Mouse (Mus musculus): ENCODE results near the gene Sh2d5.

DNA sequence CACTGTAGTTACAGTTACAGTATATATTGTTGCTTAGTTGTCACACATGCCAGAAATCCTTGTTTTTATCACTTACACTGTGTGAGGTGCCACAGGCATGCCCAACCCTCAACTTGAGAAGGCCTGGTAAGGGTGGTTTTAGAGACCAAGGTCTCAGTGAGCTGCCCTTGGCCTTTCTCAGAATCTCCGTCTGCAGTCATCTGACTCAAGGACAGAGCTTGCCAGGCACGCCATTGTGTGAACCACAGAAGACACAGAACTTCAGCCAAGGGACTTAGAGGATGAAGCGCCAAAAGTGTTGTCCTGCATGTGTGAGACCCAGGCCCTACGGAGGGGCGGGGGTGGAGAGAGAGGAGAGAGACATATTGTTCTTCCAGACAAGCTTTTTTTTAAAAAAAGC lies 40.1 kb upstream of the Sh2d5 start:
- TF ChIP-seq POLR2A (IDR thresholded peaks at IDR 0.05; ENCODE audit: control insufficient read depth, extremely low read depth, insufficient read depth, low read length, poor library complexity) = no peak
- TF ChIP-seq CTCF (IDR thresholded peaks at IDR 0.05; ENCODE audit: borderline replicate concordance, control insufficient read depth, extremely low read depth, insufficient read depth, low read length, poor library complexity) = no peak

Data from thymus, adult 2 months (tissue).